Mouse (Mus musculus) hindbrain, embryonic 15.5 days (tissue): ENCODE results near the gene Lipe. TPM values are rescaled to one million over a fixed set of nuclear protein-coding genes. Genes with fewer than 3 reads are reported as not detected.

Source experiments
- ATAC-seq: fragments of 200-750 bp; cut with Nextera tagmentation; 2 replicates; pipeline ENCODE4 v1.8.0; 2017; ENCODE audit warnings: low read depth, moderate number of reproducible peaks, moderate TSS enrichment; ENCODE audit not compliant: low FRiP score
- H3K27ac ChIP-seq: fragments of 300-500 bp; sonication (generic); replicated peaks from 2 replicates; pipeline ENCODE4 v1.5.1; 2015; ENCODE audit warnings: mild to moderate bottlenecking, inconsistent platforms
- H3K27me3 ChIP-seq: fragments of 300-500 bp; sonication (generic); 2 replicates; pipeline ENCODE4 v1.6.1; 2015; ENCODE audit warnings: control low read depth, inconsistent platforms
- H3K36me3 ChIP-seq: fragments of 300-500 bp; sonication (generic); 2 replicates; pipeline ENCODE4 v1.6.1; 2015; ENCODE audit warnings: control low read depth, inconsistent platforms
- H3K4me1 ChIP-seq: fragments of 300-500 bp; sonication (generic); replicated peaks from 2 replicates; pipeline ENCODE4 v1.6.1; 2015; ENCODE audit warnings: control low read depth, inconsistent platforms
- H3K4me2 ChIP-seq: fragments of 300-500 bp; sonication (generic); 2 replicates; pipeline ENCODE4 v1.6.1; 2015; ENCODE audit warnings: moderate library complexity, mild to moderate bottlenecking, inconsistent platforms
- H3K4me3 ChIP-seq: fragments of 300-500 bp; sonication (generic); 2 replicates; pipeline ENCODE4 v1.5.1; 2015; ENCODE audit warnings: mild to moderate bottlenecking, inconsistent platforms
- H3K9ac ChIP-seq: fragments of 300-500 bp; sonication (generic); 2 replicates; pipeline ENCODE4 v1.6.1; 2015; ENCODE audit warnings: inconsistent platforms
- H3K9me3 ChIP-seq: fragments of 300-500 bp; sonication (generic); 2 replicates; pipeline ENCODE4 v1.6.1; 2016; ENCODE audit warnings: control low read depth, inconsistent platforms
- WGBS: fragments of 180-500 bp; shearing (Covaris S2); methylation state at CpG from one replicate; pipeline ENCODE4 v1.1.7; 2015; 5-methylcytosine and 5-hydroxymethylcytosine counted together
- polyA plus RNA-seq: library from polyadenylated mRNA; unstranded; fragments of >200 nt; fragmentation: Nextera tagmentation; extraction: Ambion mirVana; gene quantifications from 2 replicates; pipeline ENCODE4 v1.2.1, GENCODE M21; 2015

Gene Lipe
- polyA plus RNA-seq, result 9.9 and 11.0 TPM in 2 replicates

DNA sequence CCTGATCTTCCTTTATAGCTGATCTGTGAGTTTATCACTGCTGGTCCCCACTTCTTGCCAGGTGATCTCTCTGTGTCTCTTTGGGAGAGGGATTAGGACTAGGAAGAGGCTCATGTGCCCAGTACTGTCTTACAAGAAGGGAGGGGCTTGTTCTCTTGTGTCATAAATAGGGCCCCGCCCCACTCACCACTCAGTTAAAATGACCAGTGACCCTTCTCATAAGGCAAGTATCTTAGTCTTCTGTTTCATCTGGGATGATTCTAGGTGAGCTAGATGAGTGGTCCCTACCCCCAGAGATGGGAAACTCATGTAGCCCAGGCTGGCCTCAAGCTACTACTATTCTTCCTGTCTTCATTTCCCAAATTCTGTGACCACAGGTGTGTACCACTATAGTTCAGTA, at the start of gene Lipe:
Gene Lipe, minus strand, starts transcription at position 101 of the 400 bp plus-strand sequence.
- no peak within 1 kb of the TSS for H3K4me3 ChIP-seq
- WGBS, result 100% methylated on average over 1 of the region's 1 CpGs
- ATAC-seq, result no peak
- H3K27me3 ChIP-seq, result no peaks in the 10 kb centered on the region
- no peaks in the 10 kb centered on the region for H3K36me3 ChIP-seq
- no peak within 1 kb of the TSS for H3K4me2 ChIP-seq
- no peaks in the 10 kb centered on the region for H3K9me3 ChIP-seq
- H3K4me1 ChIP-seq, result peaks cover 25% of the 10 kb centered on the region
- no peak within 1 kb of the TSS for H3K9ac ChIP-seq
- no peak within 1 kb of the TSS for H3K27ac ChIP-seq

DNA sequence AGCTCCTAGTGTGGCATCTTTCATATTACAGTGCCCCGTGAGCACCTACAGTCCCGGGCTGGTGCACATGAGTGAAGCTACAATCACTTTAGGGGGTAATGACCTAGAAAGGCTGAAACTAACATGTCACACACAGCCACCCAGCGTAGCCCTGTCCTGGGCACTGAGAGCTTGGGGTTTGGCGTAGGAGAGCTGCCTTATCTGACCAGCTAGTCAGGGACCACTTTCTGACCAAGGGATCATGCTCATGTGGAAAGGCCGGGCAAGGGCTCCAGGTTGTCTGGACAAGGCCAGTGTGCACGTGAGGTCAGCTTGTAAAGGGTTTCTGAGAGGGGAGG, 42.3 kb upstream of the Lipe start:
- no peak for ATAC-seq
- no peak overlapping the region for H3K27ac ChIP-seq
- no peaks in the 10 kb centered on the region for H3K27me3 ChIP-seq
- H3K4me1 ChIP-seq, result no peaks in the 10 kb centered on the region
- no peak overlapping the region for H3K4me3 ChIP-seq
- no peak overlapping the region for H3K4me2 ChIP-seq
- no peaks in the 10 kb centered on the region for H3K9me3 ChIP-seq
- 86% methylated on average over 6 of the region's 6 CpGs for WGBS
- no peak overlapping the region for H3K9ac ChIP-seq
- H3K36me3 ChIP-seq, result no peaks in the 10 kb centered on the region

DNA sequence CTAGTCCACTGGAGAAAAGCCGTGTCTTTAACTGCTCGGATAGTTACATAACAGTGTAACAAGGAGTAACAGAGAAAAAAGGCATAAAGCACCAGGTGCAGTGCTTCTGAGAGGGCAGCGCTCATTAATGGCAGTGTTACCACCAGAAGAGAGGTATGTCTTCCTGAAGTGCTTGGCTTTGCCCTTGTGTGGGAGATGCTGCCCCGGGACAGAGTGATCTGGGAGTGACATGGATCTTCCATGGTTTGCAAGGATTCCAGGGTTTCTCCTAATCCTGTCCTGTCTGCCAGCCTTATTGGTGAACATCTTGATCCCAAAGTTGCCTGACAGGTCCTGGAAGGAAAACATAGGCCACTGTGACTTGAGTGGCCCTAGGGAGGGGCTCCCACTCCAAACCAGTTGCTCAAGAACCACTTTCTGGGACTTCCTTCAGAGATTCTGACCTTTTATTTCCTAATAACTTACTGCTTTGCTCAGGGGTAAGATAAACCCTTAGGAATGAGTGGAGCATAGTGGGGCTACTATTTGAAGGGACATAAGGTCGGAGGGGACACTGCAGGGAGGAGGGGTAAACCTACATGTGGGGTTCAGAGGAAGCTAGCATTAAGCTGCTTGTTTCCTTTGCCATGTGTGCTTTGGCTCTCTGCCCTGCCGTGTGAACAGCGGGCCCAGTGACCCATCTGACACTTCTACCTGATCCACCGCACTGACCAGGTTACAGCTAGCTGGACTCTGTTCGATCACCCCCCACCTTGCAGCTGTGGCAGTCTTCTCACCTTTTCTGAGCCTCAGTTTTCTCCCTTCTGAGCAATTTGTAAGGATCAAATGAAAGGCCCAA, 41.7 kb upstream of the Lipe start:
- H3K9ac ChIP-seq, result no peak overlapping the region
- H3K4me1 ChIP-seq, result no peaks in the 10 kb centered on the region
- no peaks in the 10 kb centered on the region for H3K36me3 ChIP-seq
- no peak overlapping the region for H3K4me3 ChIP-seq
- no peaks in the 10 kb centered on the region for H3K9me3 ChIP-seq
- H3K27me3 ChIP-seq, result no peaks in the 10 kb centered on the region
- no peak overlapping the region for H3K4me2 ChIP-seq
- ATAC-seq, result no peak
- 90% methylated on average over 9 of the region's 9 CpGs for WGBS
- H3K27ac ChIP-seq, result no peak overlapping the region

DNA sequence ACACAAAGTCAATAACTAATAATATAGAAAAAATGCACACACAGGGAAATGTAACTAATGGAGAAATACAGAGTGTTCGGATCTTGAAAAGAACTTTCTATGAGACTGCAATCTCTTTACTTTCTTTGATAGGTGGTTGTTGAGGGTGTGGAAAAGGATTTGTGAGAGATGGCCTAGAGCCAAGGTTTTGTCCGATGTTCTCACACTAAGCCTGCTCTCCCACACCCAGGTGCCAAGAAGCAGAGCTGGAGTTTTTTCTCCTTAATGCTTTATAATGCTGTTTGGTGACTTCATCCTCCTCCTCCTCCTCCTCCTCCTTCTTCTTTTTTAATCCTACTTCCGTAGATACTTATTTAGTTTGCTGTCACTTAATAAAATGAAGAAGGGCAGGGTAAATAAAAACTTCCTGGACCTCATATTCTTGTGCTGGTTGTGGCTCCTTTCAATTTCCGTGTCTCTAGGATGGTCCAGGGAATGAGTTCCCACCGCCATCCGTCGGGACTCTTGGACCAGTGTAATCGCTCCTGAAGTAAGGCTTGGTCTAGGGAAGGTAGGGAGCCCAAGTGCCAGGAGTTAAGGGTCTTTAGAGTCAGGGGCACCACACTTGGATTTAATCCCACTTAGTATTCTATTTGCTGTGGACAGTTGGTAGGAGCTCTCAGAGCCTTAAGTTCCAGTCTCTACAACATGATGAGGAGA, 40.8 kb upstream of the Lipe start:
- Histone ChIP-seq H3K9me3 (no peaks in the 10 kb centered on the region), H3K4me2 (no peak overlapping the region), H3K4me3 (no peak overlapping the region), H3K27me3 (no peaks in the 10 kb centered on the region), H3K9ac (no peak overlapping the region), H3K36me3 (no peaks in the 10 kb centered on the region), H3K27ac (no peak overlapping the region), H3K4me1 (no peaks in the 10 kb centered on the region)
- no peak for ATAC-seq
- 88% methylated on average over 8 of the region's 8 CpGs for WGBS

DNA sequence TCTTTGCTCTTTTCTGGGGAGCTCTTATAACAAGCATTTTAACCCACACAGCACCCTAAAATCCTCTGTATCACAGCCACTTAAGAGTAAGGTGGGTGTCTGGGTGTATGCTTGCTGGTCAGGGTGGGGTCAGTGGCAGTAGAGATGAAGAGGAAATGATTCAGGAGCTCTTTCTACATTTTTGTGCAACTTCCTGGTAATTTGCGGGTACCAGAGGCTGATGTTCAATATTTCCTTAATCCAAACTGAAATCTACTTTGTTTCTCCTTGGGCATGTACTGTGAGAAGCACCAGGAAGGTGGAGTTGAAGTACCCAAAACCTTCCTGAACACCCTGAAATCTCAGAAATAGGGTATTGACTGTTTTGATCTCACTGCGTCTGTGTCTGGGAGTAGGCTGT, 38.2 kb upstream of the Lipe start:
- no peak overlapping the region for H3K4me3 ChIP-seq
- H3K9me3 ChIP-seq, result no peaks in the 10 kb centered on the region
- ATAC-seq, result no peak
- 88% methylated on average over 2 of the region's 2 CpGs for WGBS
- H3K36me3 ChIP-seq, result no peaks in the 10 kb centered on the region
- no peaks in the 10 kb centered on the region for H3K27me3 ChIP-seq
- no peak overlapping the region for H3K27ac ChIP-seq
- H3K4me2 ChIP-seq, result no peak overlapping the region
- no peak overlapping the region for H3K9ac ChIP-seq
- no peaks in the 10 kb centered on the region; the same call in 1 of the 2 replicates for H3K4me1 ChIP-seq

DNA sequence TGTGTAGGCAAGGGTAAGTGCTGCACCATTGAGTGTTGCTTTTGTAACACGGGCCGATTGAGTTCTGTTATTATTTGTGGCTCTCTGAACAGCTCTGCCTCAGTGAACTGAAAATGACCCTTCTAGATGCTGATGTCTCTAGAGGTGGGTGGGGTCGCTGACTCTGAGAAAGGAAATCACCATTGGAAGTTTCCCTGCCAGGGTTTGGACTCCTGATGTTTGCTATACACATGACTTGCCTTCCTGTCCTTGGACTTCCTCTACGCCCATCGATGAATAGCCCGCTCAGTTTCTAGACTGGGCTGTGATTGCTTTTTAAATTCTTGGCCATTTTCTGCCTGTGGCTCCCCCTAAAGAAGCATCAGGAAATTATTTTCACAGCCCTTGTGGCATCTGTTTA, 37.7 kb upstream of the Lipe start:
- Histone ChIP-seq H3K27ac (no peak overlapping the region), H3K4me3 (no peak overlapping the region), H3K9me3 (no peaks in the 10 kb centered on the region), H3K27me3 (no peaks in the 10 kb centered on the region), H3K4me1 (no peaks in the 10 kb centered on the region; the same call in 1 of the 2 replicates), H3K4me2 (no peak overlapping the region), H3K9ac (no peak overlapping the region), H3K36me3 (no peaks in the 10 kb centered on the region)
- ATAC-seq, result no peak
- 86% methylated on average over 6 of the region's 6 CpGs for WGBS

DNA sequence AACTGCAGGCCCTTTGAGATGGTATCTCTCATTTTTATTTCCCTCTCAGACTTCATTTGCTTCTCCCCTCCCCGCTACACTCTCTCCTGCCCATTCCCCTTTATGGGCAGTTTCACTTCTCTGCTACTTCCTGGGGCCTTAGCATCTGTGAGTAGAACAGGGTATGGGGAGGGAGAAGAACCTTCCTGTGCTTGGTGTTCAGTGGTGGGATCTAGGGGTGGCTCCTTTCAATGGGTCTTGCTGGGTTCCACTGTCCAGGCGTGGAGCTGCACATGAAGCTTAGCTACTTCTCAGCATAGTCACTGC, 37.0 kb upstream of the Lipe start:
- H3K9me3 ChIP-seq, result no peaks in the 10 kb centered on the region
- H3K9ac ChIP-seq, result no peak overlapping the region
- ATAC-seq, result no peak
- no peak overlapping the region for H3K4me3 ChIP-seq
- 94% methylated on average over 2 of the region's 2 CpGs for WGBS
- no peak overlapping the region for H3K4me2 ChIP-seq
- no peaks in the 10 kb centered on the region for H3K36me3 ChIP-seq
- no peaks in the 10 kb centered on the region for H3K27me3 ChIP-seq
- H3K4me1 ChIP-seq, result no peaks in the 10 kb centered on the region; the same call in 1 of the 2 replicates
- no peak overlapping the region for H3K27ac ChIP-seq

DNA sequence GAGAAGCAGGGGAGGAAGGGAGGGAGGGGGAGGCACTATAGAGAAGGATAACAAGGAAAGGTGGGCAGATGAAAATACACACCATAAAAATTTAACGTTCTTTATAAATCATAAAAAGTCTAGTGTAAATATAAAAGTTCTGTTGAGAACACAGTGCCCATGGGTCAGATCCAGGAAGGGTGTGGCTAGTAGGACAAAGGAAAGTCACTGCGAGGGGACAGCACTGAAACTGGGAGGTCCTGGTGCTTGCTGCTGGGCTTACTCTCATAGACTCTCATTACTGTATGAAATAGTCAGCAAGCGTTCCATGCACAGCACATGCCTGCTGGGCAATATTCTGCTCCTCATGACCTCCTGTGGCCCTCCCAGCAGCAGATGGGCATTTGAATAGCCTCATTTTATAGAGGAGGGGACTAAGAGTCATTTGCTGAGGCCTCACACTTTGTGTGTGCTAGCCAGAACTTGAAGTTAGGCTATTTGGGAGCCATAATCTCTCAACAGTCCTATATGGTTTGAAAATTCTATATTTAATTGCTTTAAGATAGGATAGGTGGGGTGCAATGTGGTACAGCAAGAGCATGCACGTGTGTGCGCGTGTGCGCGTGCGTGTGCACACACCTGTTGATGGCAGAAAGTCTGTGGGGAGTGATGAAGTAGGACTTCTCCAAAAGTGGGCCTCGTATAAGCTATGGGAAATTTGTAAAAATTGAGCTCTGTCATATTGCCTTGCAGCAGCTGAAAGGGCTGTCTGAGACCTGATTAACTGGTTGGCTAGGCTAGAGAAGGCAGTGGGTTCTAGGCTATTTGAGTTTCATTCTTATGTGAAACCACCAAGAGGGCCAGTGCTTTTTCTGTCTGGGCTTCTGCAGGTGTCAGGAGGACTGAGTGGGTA, 36.4 kb upstream of the Lipe start:
- no peaks in the 10 kb centered on the region for H3K9me3 ChIP-seq
- H3K4me3 ChIP-seq, result no peak overlapping the region
- no peak for ATAC-seq
- no peak overlapping the region for H3K4me2 ChIP-seq
- WGBS, result 86% methylated on average over 10 of the region's 10 CpGs
- H3K27me3 ChIP-seq, result no peaks in the 10 kb centered on the region
- no peak overlapping the region for H3K27ac ChIP-seq
- H3K9ac ChIP-seq, result no peak overlapping the region
- no peaks in the 10 kb centered on the region for H3K36me3 ChIP-seq
- no peaks in the 10 kb centered on the region; the same call in 1 of the 2 replicates for H3K4me1 ChIP-seq

DNA sequence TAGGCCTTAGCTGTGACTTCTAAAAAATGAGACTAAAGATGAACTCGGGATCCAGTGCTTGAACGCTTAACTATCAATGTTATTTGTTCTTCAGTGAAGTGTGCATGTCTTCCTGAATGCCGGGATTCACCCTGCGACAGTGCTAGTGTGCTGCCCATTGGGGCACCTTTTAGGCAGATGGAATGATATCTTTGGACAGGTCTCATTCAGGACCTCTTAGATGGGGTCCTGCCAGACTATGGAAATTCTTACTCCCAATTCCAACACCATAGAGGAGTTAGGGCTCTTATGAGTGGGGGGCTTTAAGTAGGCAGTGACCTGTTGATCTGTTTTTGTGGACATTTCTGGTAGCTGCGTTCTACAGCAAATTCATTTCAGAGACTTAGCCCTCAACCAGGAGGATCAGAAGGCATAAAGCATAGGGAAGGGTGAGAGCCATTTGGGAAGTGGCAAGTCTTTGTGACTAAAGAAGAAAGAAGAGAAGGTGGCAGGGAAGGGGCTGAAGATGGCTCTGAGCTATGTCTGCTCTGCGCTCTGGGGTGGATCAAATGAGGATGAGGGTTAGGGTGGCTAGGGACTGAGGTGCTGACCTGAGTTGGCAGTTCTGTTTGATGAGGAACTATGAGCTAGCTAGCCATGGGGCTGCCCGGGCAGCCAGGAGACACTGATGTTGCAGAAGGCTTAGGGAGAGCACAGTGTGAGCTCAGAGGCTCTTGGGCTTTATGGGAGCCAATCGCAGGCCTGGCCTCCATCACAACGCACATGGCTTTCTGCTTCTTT, 35.5 kb upstream of the Lipe start:
- Histone ChIP-seq H3K4me1 (no peaks in the 10 kb centered on the region; the same call in 1 of the 2 replicates), H3K4me2 (no peak overlapping the region), H3K9me3 (no peaks in the 10 kb centered on the region), H3K9ac (no peak overlapping the region), H3K27me3 (no peaks in the 10 kb centered on the region), H3K4me3 (no peak overlapping the region), H3K27ac (no peak overlapping the region), H3K36me3 (no peaks in the 10 kb centered on the region)
- WGBS, result 90% methylated on average over 9 of the region's 9 CpGs
- no peak for ATAC-seq

DNA sequence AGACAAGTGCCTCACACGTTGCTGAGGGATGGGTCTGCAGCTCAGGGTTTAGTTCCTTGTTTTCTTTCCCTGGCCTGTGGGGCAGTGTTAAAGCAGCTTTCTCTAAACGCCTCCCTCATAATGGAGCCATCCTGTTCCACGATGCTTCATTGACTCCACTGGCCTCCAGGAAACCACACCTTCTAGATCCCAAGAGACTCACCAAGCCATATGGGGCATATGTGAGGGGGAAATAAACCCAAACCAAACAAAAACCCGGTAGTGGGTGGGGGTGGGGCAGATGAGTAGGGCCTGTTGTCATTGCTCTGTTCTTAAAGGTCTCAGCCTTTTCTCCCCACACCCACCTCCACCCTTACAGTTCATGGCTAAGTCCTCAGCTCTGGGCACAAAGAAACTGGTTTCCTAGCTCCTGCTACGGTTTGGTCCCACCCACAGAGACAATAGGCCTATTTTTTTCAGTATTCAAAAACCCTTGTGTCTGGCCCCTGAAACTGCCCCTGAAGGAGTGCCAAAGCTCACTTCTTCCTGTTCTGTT, 34.6 kb upstream of the Lipe start:
- 11% methylated on average over 5 of the region's 5 CpGs for WGBS
- no peak for ATAC-seq
- no peaks in the 10 kb centered on the region; the same call in 1 of the 2 replicates for H3K4me1 ChIP-seq

DNA sequence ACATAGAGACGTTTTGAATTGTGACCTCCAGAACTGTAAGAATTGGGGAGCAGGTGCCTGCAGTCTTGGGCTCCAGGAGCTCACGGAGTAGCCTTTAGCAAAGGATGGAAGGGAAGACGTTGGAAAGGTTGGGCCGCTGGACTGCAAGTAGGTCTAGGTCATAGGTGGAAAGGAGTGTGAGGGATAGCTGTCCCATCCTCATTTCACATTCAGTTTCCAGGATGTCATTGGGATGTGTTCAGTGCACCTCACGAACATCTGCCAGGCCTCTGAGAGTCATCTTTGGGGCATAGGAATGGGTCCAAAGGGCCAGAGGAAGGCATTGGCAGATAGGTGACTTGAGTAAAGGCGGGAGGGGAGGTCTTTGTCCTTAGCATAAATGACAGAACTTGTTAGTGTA, 33.9 kb upstream of the Lipe start:
- Histone ChIP-seq H3K27me3 (no peaks in the 10 kb centered on the region), H3K4me1 (no peaks in the 10 kb centered on the region; the same call in 1 of the 2 replicates), H3K27ac (no peak overlapping the region), H3K4me3 (no peak overlapping the region), H3K4me2 (no peak overlapping the region), H3K9me3 (no peaks in the 10 kb centered on the region), H3K36me3 (no peaks in the 10 kb centered on the region), H3K9ac (no peak overlapping the region)
- 93% methylated on average over 6 of the region's 6 CpGs for WGBS
- no peak for ATAC-seq

More for the DNA sequence above, 34.6 kb upstream of the Lipe start:
- Histone ChIP-seq H3K9me3 (no peaks in the 10 kb centered on the region), H3K4me2 (no peak overlapping the region), H3K36me3 (no peaks in the 10 kb centered on the region), H3K27me3 (no peaks in the 10 kb centered on the region), H3K27ac (no peak overlapping the region), H3K9ac (no peak overlapping the region), H3K4me3 (no peak overlapping the region)
